Mouse (Mus musculus) neural tube, embryonic 14.5 days (tissue): ENCODE results near the gene Nfia. TPM values are rescaled to one million over a fixed set of nuclear protein-coding genes. Genes with fewer than 3 reads are reported as not detected.
A peak's percentile ranks its signal among the peaks of the same experiment; 100 is the strongest.

ENCODE experiments used
- ATAC-seq: fragments of 200-750 bp; cut with Nextera tagmentation; 2 replicates; pipeline ENCODE4 v1.8.0; 2017; ENCODE audit warnings: low read depth, mild to moderate bottlenecking, moderate TSS enrichment, moderate library complexity
- H3K27ac ChIP-seq: fragments of 300-500 bp; sonication (generic); 2 replicates; pipeline ENCODE4 v1.5.1; 2014; ENCODE audit warnings: low read depth, mild to moderate bottlenecking, control low read depth, low read length, moderate library complexity, mixed read lengths
- H3K27me3 ChIP-seq: fragments of 300-500 bp; sonication (generic); 2 replicates; pipeline ENCODE4 v1.6.1; 2014; ENCODE audit warnings: low read length; ENCODE audit not compliant: control insufficient read depth, insufficient read depth
- H3K36me3 ChIP-seq: fragments of 300-500 bp; sonication (generic); 2 replicates; pipeline ENCODE4 v1.6.1; 2014; ENCODE audit warnings: low read length, mixed read lengths; ENCODE audit not compliant: control insufficient read depth, insufficient read depth
- H3K4me1 ChIP-seq: fragments of 300-500 bp; sonication (generic); 2 replicates; pipeline ENCODE4 v1.6.1; 2014; ENCODE audit warnings: low read length; ENCODE audit not compliant: control insufficient read depth, insufficient read depth
- H3K4me2 ChIP-seq: fragments of 300-500 bp; sonication (generic); 2 replicates; pipeline ENCODE4 v1.6.1; 2014; ENCODE audit warnings: mild to moderate bottlenecking, low read depth, low read length, control low read depth
- H3K4me3 ChIP-seq: fragments of 300-500 bp; sonication (generic); 2 replicates; pipeline ENCODE4 v1.5.1; 2014; ENCODE audit warnings: low read depth, low read length, control low read depth, mixed read lengths
- H3K9ac ChIP-seq: fragments of 300-500 bp; sonication (generic); replicated peaks from 2 replicates; pipeline ENCODE4 v1.6.1; 2014; ENCODE audit warnings: low read depth, mild to moderate bottlenecking, control low read depth, low read length, mixed read lengths
- H3K9me3 ChIP-seq: fragments of 300-500 bp; sonication (generic); 2 replicates; pipeline ENCODE4 v1.6.1; 2016; ENCODE audit warnings: low read length; ENCODE audit not compliant: control insufficient read depth
- WGBS: fragments of 180-500 bp; shearing (Covaris S2); extraction: QIAGEN DNeasy Blood & Tissue Kit; methylation state at CpG from one replicate; pipeline ENCODE4 v1.1.7; 2014; 5-methylcytosine and 5-hydroxymethylcytosine counted together
- polyA plus RNA-seq: library from polyadenylated mRNA; unstranded; fragments of >200 nt; fragmentation: Nextera tagmentation; extraction: Ambion mirVana; gene quantifications from 2 replicates; pipeline ENCODE4 v1.2.1, GENCODE M21; 2014

Nfia gene
- polyA plus RNA-seq, 1 experiment from 2014 or later: 50.0 TPM

DNA sequence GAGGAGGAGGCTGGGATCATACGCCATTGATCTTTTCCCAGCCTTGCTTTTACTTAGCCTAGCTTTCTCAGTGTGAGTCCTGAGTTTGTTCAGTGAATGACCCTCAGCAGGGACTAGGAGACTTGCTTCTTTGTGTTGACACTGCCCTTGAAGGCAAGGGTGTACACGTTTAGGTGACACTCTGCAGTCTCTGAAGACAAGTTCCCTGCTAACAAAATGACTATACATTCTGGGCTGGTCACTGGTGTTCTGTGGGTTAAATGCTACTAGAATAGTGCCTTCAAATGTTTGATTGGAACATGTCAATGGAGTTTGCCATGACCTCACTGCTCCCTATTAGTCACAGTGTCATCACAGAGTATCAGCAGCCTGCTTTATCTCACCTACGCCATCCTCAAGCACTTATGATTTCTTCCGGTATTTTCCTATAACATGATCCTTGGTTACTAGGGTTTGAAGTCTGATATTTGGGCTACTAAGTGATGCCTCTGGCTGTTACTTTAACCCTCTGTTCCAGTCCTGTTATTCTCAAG is 68.6 kb downstream of the Nfia start:
- WGBS: 42% methylated on average over 4 of the region's 4 CpGs
- no peak overlapping the region for H3K4me3 ChIP-seq
- H3K4me1 ChIP-seq: peaks cover 52% of the 10 kb centered on the region
- no peaks in the 10 kb centered on the region for H3K27me3 ChIP-seq
- H3K36me3 ChIP-seq: no peaks in the 10 kb centered on the region
- H3K27ac ChIP-seq: no peak overlapping the region; the same call in 1 of the 2 replicates
- H3K9ac ChIP-seq: no peak overlapping the region
- H3K9me3 ChIP-seq: no peaks in the 10 kb centered on the region
- no peak for ATAC-seq
- no peak overlapping the region for H3K4me2 ChIP-seq

DNA sequence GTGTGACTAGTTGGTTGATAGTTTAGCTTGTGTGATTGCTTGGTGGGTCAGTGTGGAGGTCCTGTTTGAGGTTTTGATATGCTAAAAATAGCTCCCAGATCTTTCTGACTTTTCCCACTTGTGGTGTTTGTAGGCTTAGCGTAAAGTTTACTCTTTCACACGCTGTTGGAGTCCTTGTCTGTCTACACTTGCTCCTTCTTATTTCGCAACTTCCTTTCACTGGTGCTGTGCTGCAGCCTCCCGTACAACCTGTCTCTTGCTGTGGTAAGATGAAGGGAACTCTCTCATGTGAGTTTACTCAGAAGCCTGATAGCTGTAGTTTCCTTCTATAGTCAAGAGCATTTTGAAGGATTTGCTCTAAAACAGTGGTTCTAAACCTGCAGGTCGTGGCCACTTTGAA is 69.2 kb downstream of the Nfia start:
- Histone ChIP-seq H3K36me3 (no peaks in the 10 kb centered on the region), H3K9me3 (no peaks in the 10 kb centered on the region), H3K27me3 (no peaks in the 10 kb centered on the region), H3K4me3 (no peak overlapping the region), H3K4me2 (no peak overlapping the region), H3K27ac (no peak overlapping the region), H3K9ac (no peak overlapping the region), H3K4me1 (peaks cover 52% of the 10 kb centered on the region)
- ATAC-seq: no peak
- 83% methylated on average over 5 of the region's 5 CpGs for WGBS

GRCm38 (mm10) chr4:97843981-97844690 is 71.6 kb downstream of the Nfia start:
- peak overlapping the region; percentile 14; the same call in 1 of the 2 replicates for H3K4me2 ChIP-seq
- ATAC-seq: no peak
- H3K36me3 ChIP-seq: no peaks in the 10 kb centered on the region
- H3K27me3 ChIP-seq: no peaks in the 10 kb centered on the region
- 41% methylated on average over 15 of the region's 15 CpGs for WGBS
- peaks cover 35% of the 10 kb centered on the region for H3K4me1 ChIP-seq
- H3K9ac ChIP-seq: no peak overlapping the region
- no peaks in the 10 kb centered on the region for H3K9me3 ChIP-seq
- no peak overlapping the region for H3K4me3 ChIP-seq
- no peak overlapping the region for H3K27ac ChIP-seq

DNA sequence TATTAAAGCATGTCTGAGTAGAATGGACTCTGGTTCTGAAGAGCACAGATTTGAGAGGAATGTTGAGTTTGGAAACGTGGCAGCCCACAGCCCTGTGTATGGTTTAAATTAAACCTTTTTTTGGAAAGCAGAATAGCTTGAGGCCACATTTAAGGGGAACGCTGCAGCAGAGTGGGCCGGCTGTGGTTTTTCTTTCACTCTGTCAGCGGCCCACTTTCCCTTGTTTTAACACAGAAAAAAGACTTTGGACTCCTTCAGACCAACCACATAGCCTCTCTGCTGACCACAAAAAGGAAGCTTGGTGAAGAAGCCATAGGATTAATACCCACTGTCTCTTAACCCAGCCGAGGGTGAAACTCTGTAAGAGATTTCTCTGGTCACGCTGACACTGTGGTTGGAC is 72.4 kb downstream of the Nfia start:
- Histone ChIP-seq H3K27ac (no peak overlapping the region), H3K9ac (no peak overlapping the region), H3K27me3 (no peaks in the 10 kb centered on the region), H3K9me3 (no peaks in the 10 kb centered on the region), H3K4me1 (peaks cover 27% of the 10 kb centered on the region), H3K36me3 (no peaks in the 10 kb centered on the region), H3K4me3 (no peak overlapping the region), H3K4me2 (0 out of 2 replicates have a peak overlapping the region, but pooled peaks have one; percentile 14)
- no peak for ATAC-seq
- WGBS: 27% methylated on average over 6 of the region's 6 CpGs

DNA sequence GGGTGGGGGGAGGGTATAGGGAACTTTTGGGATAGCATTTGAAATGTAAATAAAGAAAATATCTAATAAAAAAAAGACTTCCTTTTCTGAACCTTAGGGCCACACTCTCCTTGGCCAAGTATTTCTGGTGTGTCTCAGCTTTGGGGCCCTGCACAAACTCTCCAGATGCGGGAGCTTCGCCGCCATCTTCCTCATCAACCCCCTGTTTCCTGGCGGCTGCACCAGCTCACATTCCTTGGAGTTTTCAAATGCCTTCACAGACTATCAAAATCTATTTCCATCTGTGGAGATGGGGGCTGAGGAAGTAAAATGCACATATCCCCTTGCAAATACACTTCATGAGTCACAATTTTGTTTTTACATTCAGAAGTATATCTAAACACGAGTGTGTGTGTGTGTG is 75.1 kb downstream of the Nfia start:
- H3K4me3 ChIP-seq: no peak overlapping the region
- no peak overlapping the region for H3K27ac ChIP-seq
- no peaks in the 10 kb centered on the region for H3K27me3 ChIP-seq
- H3K4me1 ChIP-seq: peaks cover 13% of the 10 kb centered on the region; the same call in 1 of the 2 replicates
- no peaks in the 10 kb centered on the region for H3K9me3 ChIP-seq
- no peak overlapping the region for H3K9ac ChIP-seq
- 79% methylated on average over 5 of the region's 5 CpGs for WGBS
- H3K4me2 ChIP-seq: no peak overlapping the region
- H3K36me3 ChIP-seq: no peaks in the 10 kb centered on the region
- ATAC-seq: no peak

DNA sequence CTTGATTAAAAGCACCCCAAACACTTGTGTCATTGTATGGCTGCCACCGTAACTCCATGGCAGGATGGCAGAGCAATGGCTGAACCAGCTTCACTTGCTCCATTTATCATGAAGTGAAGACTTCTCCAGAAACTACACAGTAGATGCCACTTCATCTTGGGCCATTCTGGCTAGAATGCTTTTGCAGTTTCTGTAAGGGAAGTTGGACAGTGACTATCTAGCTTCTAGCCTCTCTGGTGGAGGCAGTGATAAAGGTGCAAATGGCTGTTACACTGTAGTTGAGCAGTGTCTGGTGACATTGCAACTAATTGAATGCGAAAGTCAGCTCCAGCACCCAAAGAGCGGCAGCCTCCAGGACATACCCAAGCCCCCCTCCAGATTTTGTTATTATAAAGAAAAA is 78.5 kb downstream of the Nfia start:
- Histone ChIP-seq H3K27ac (no peak overlapping the region), H3K36me3 (no peaks in the 10 kb centered on the region), H3K4me2 (no peak overlapping the region), H3K9me3 (no peaks in the 10 kb centered on the region), H3K27me3 (no peaks in the 10 kb centered on the region), H3K4me3 (no peak overlapping the region), H3K9ac (no peak overlapping the region), H3K4me1 (no peaks in the 10 kb centered on the region)
- ATAC-seq: no peak
- 79% methylated on average over 3 of the region's 3 CpGs for WGBS

DNA sequence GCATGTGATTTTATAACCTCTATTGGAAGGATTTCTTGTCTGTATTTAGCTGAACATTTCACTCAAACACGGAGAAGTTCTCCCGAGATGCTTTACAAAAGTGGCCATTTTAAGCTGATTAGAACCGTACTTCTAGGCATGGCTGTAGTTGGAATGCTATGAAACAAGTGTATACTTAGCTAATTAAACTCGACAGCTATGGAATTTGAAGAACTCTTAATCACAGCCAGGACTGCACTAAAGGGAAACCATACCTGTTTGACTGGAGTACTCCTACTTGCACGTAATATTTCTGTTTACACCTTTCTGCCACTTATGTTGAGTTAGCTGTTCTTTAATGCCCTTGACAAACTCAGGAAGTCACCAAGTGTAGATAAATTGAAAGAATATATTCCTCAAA is 79.2 kb downstream of the Nfia start:
- H3K9me3 ChIP-seq: no peaks in the 10 kb centered on the region
- 90% methylated on average over 5 of the region's 5 CpGs for WGBS
- H3K36me3 ChIP-seq: no peaks in the 10 kb centered on the region
- H3K27ac ChIP-seq: no peak overlapping the region
- H3K4me3 ChIP-seq: no peak overlapping the region
- no peaks in the 10 kb centered on the region for H3K27me3 ChIP-seq
- no peak overlapping the region for H3K9ac ChIP-seq
- no peak for ATAC-seq
- no peaks in the 10 kb centered on the region for H3K4me1 ChIP-seq
- H3K4me2 ChIP-seq: no peak overlapping the region

GRCm38 (mm10) chr4:97852626-97853025 is 80.1 kb downstream of the Nfia start:
- Histone ChIP-seq H3K4me3 (no peak overlapping the region), H3K27me3 (no peaks in the 10 kb centered on the region), H3K4me2 (no peak overlapping the region), H3K27ac (no peak overlapping the region), H3K9me3 (no peaks in the 10 kb centered on the region), H3K9ac (no peak overlapping the region), H3K4me1 (no peaks in the 10 kb centered on the region), H3K36me3 (no peaks in the 10 kb centered on the region)
- 88% methylated on average over 2 of the region's 2 CpGs for WGBS
- ATAC-seq: no peak

GRCm38 (mm10) chr4:97854779-97855178 is 82.2 kb downstream of the Nfia start:
- H3K9ac ChIP-seq: no peak overlapping the region
- H3K9me3 ChIP-seq: no peaks in the 10 kb centered on the region
- ATAC-seq: no peak
- no peaks in the 10 kb centered on the region for H3K36me3 ChIP-seq
- no peaks in the 10 kb centered on the region for H3K27me3 ChIP-seq
- WGBS: 91% methylated on average over 4 of the region's 4 CpGs
- H3K4me3 ChIP-seq: no peak overlapping the region
- peaks cover 3% of the 10 kb centered on the region; the same call in 1 of the 2 replicates for H3K4me1 ChIP-seq
- no peak overlapping the region for H3K27ac ChIP-seq
- no peak overlapping the region for H3K4me2 ChIP-seq
